Mouse (Mus musculus) gastrocnemius, adult 8-10 months (tissue): ENCODE results near the gene Tmem145. TPM values are rescaled to one million over a fixed set of nuclear protein-coding genes. Genes with fewer than 3 reads are reported as not detected.

Experiments
- DNase-seq, 2 experiments: peaks; one replicate each; pipeline ENCODE4 v3.0.0; 2022; ENCODE audit warnings: low spot score in 2 of 2
- total RNA-seq, 4 experiments: library from RNA; stranded (reverse); gene quantifications; 2 replicates each; pipeline ENCODE4 v1.2.4; 2022

Gene Tmem145
- total RNA-seq, 4 experiments from 2014 or later, result not detected

- no peak for DNase-seq
Observed at GRCm38 (mm10) chr7:25275555-25276298, 30.2 kb upstream of the Tmem145 start.

GRCm38 (mm10) chr7:25277405-25277804 lies 28.5 kb upstream of the Tmem145 start:
- DNase-seq, result no peak

GRCm38 (mm10) chr7:25277998-25278340 lies 27.9 kb upstream of the Tmem145 start:
- no peak for DNase-seq

GRCm38 (mm10) chr7:25278341-25279075 lies 27.4 kb upstream of the Tmem145 start:
- peak in 1 of 2 experiments; percentile 63 for DNase-seq

- DNase-seq, result peak; percentile 80 to 84
Observed at GRCm38 (mm10) chr7:25279076-25279860, 26.6 kb upstream of the Tmem145 start.

- no peak for DNase-seq
Observed at GRCm38 (mm10) chr7:25279861-25280791, 25.8 kb upstream of the Tmem145 start.

GRCm38 (mm10) chr7:25281166-25281733 lies 24.7 kb upstream of the Tmem145 start:
- no peak for DNase-seq

GRCm38 (mm10) chr7:25281734-25282601 lies 23.9 kb upstream of the Tmem145 start:
- peak; percentile 97 for DNase-seq

- no peak for DNase-seq
Observed at GRCm38 (mm10) chr7:25282731-25283211, 23.1 kb upstream of the Tmem145 start.

- DNase-seq, result no peak
Observed at GRCm38 (mm10) chr7:25283637-25284036, 22.3 kb upstream of the Tmem145 start.

GRCm38 (mm10) chr7:25284171-25284570 lies 21.7 kb upstream of the Tmem145 start:
- no peak for DNase-seq

GRCm38 (mm10) chr7:25284766-25285165 lies 21.1 kb upstream of the Tmem145 start:
- DNase-seq, result no peak

GRCm38 (mm10) chr7:25285511-25286238 lies 20.2 kb upstream of the Tmem145 start:
- no peak for DNase-seq

GRCm38 (mm10) chr7:25286989-25287388 lies 18.9 kb upstream of the Tmem145 start:
- no peak for DNase-seq

GRCm38 (mm10) chr7:25288011-25288410 lies 17.9 kb upstream of the Tmem145 start:
- DNase-seq, result no peak

- DNase-seq, result no peak
Observed at GRCm38 (mm10) chr7:25288721-25289120, 17.2 kb upstream of the Tmem145 start.

- DNase-seq, result no peak
Observed at GRCm38 (mm10) chr7:25289925-25290324, 16.0 kb upstream of the Tmem145 start.

- no peak for DNase-seq
Observed at GRCm38 (mm10) chr7:25290463-25290862, 15.4 kb upstream of the Tmem145 start.

GRCm38 (mm10) chr7:25290911-25291310 lies 15.0 kb upstream of the Tmem145 start:
- DNase-seq, result no peak
